Mouse (Mus musculus) testis, adult 2 months (tissue): ENCODE measurements around the gene Sema3a.

Experiments
- CTCF ChIP-seq: fragments of 200-500 bp; IDR thresholded peaks from 2 replicates; pipeline ENCODE4 v1.5.1; 2012; ENCODE audit warnings: low read depth, mild to moderate bottlenecking, inconsistent platforms, low read length, moderate library complexity; ENCODE audit not compliant: control insufficient read depth, insufficient read depth, insufficient replicate concordance
- POLR2A ChIP-seq: fragments of 200-500 bp; IDR thresholded peaks from 2 replicates; pipeline ENCODE4 v1.6.1; 2012; ENCODE audit warnings: low read depth, mild to moderate bottlenecking, inconsistent platforms, low read length, moderate library complexity; ENCODE audit not compliant: control insufficient read depth

DNA sequence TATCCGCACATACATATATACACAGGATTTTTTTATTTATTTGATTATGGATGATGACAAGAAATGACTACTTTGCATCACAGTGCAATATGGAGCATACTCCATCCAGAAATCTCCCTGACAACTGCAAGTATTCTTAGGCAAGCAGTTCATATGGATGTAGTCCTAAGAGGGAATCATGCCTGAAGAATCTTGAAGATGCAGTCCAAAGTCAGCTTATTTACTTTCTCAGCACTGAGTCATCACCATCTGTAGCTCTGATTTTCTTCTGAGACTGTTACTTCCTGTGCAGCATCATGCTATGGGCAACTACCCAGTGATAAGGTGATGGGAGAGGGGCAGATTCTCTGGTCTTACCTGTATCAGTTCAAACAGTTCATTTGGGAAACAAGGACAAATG lies 229.7 kb downstream of the Sema3a start:
- TF ChIP-seq CTCF (no peak), POLR2A (no peak)
